In genomic region chr12:104015280-104015679, GRCm38 (mm10) we compare ENCODE assay signal across 32 mouse cellular contexts. TPM values are rescaled to one million over a fixed set of nuclear protein-coding genes. Genes with fewer than 3 reads are reported as not detected.
"Had no signal": no experiment of that assay in that cellular context is flagged by ENCODE, and none has a peak within 500 bp of the region (broad histone marks: within the 10 kb centered on the region; RNA-seq: fewer than 3 reads in every experiment).

No protein-coding gene starts in this region.

- H3K4me1 ChIP-seq: heart, embryonic 15.5 days; hindbrain, embryonic 13.5 days; hindbrain, embryonic 15.5 days; intestine, embryonic 15.5 days; kidney, embryonic 15.5 days; limb, embryonic 10.5 days; limb, embryonic 12.5 days had no signal

- H3K36me3 ChIP-seq: heart, embryonic 13.5 days; heart, embryonic 15.5 days; hindbrain, embryonic 13.5 days; hindbrain, embryonic 15.5 days; intestine, embryonic 15.5 days; kidney, embryonic 15.5 days; limb, embryonic 10.5 days; limb, embryonic 12.5 days had no signal

- H3K4me2 ChIP-seq: heart, embryonic 11.5 days; heart, embryonic 13.5 days; heart, embryonic 15.5 days; hindbrain, embryonic 13.5 days; hindbrain, embryonic 15.5 days; intestine, embryonic 15.5 days; kidney, embryonic 15.5 days; limb, embryonic 12.5 days; liver, embryonic 11.5 days had no signal

- DNase-seq: gastrocnemius, postnatal 14 days; gastrocnemius, postnatal 36 days; heart, adult 11 months; heart, adult 2 months; heart, postnatal 14 days; heart, postnatal 36 days; kidney, adult 2 months; kidney, adult 9 months; kidney, postnatal 10 days; kidney, postnatal 25 days; kidney, postnatal 4 days; liver had no signal

- H3K4me3 ChIP-seq: heart, adult 2 months; heart, embryonic 13.5 days; heart, embryonic 15.5 days; hindbrain, embryonic 13.5 days; hindbrain, embryonic 15.5 days; intestine, embryonic 15.5 days; kidney, embryonic 15.5 days; layer of hippocampus, adult 2 months; left cerebral cortex, adult 2 months; limb, embryonic 10.5 days; limb, embryonic 12.5 days had no signal

- H3K9me3 ChIP-seq: heart, embryonic 15.5 days; hindbrain, embryonic 13.5 days; hindbrain, embryonic 15.5 days; intestine, embryonic 15.5 days; limb, embryonic 10.5 days had no signal

- ATAC-seq: hindbrain, postnatal 0 days; intestine, embryonic 15.5 days; intestine, postnatal 0 days had no signal

- H3K9ac ChIP-seq: heart, embryonic 13.5 days; heart, embryonic 15.5 days; hindbrain, embryonic 13.5 days; hindbrain, embryonic 15.5 days; intestine, embryonic 15.5 days; kidney, embryonic 15.5 days; limb, embryonic 12.5 days; liver, embryonic 14.5 days had no signal

- H3K27ac ChIP-seq: heart, adult 2 months; heart, embryonic 15.5 days; hindbrain, embryonic 13.5 days; hindbrain, embryonic 15.5 days; hindbrain, postnatal 0 days; intestine, embryonic 15.5 days; kidney, embryonic 15.5 days; layer of hippocampus, adult 2 months; left cerebral cortex, adult 2 months; limb, embryonic 10.5 days; limb, embryonic 12.5 days; liver, embryonic 14.5 days had no signal

- H3K27me3 ChIP-seq: hindbrain, embryonic 13.5 days; hindbrain, embryonic 15.5 days; intestine, embryonic 15.5 days; kidney, embryonic 15.5 days; limb, embryonic 12.5 days had no signal

RNA-seq across cellular contexts. Expression of gene Serpina9, which starts 1.7 kb away (rescaled TPM):
- polyA plus RNA-seq: gonadal fat pad, adult 2 months; hindbrain, embryonic 11.5 days; hindbrain, embryonic 13.5 days; intestine, embryonic 15.5 days; intestine, postnatal 0 days; kidney, adult 2 months; kidney, embryonic 15.5 days; limb, embryonic 10.5 days; limb, embryonic 12.5 days; liver, embryonic 11.5 days; liver, embryonic 14.5 days; liver, embryonic 16.5 days had no signal

RNA-seq across cellular contexts. Expression of gene Serpina11, which starts 25.5 kb away (rescaled TPM):
- polyA plus RNA-seq: gonadal fat pad, adult 2 months; heart, adult 2 months; heart, embryonic 13.5 days; heart, embryonic 15.5 days; heart, postnatal 0 days; hindbrain, embryonic 11.5 days; hindbrain, embryonic 13.5 days; hindbrain, embryonic 15.5 days; intestine, postnatal 0 days; kidney, embryonic 15.5 days; limb, embryonic 10.5 days; limb, embryonic 12.5 days; limb, embryonic 14.5 days had no signal

RNA-seq across cellular contexts. Expression of gene Serpina12, which starts 29.0 kb away (rescaled TPM):
- polyA plus RNA-seq: heart, adult 2 months; heart, embryonic 11.5 days; heart, embryonic 15.5 days; heart, postnatal 0 days; hindbrain, embryonic 11.5 days; hindbrain, embryonic 13.5 days; hindbrain, embryonic 15.5 days; hindbrain, postnatal 0 days; intestine, embryonic 15.5 days; intestine, postnatal 0 days; kidney, adult 2 months; kidney, embryonic 15.5 days; limb, embryonic 10.5 days; limb, embryonic 12.5 days; limb, embryonic 14.5 days; liver, embryonic 11.5 days had no signal

RNA-seq across cellular contexts. Expression of gene Serpina1e, which starts 56.5 kb away (rescaled TPM):
- polyA plus RNA-seq: hindbrain, embryonic 11.5 days; hindbrain, embryonic 13.5 days; hindbrain, postnatal 0 days; limb, embryonic 10.5 days; limb, embryonic 12.5 days had no signal
